Mouse (Mus musculus): ENCODE data around the gene Bmpr1a.

Gene Bmpr1a

GRCm38 (mm10) chr14:34503325-34503647 is at the start of gene Bmpr1a:
Bmpr1a (minus strand) TSS chr14:34503341.
- DNase-seq, result no peak

GRCm38 (mm10) chr14:34552226-34552625 is 49.1 kb upstream of the Bmpr1a start:
- no peak for DNase-seq

GRCm38 (mm10) chr14:34549004-34549671 is 46.0 kb upstream of the Bmpr1a start:
- peak; percentile 84 for DNase-seq

- DNase-seq, result peak; percentile 66
These were observed 45.4 kb upstream of the Bmpr1a start for GRCm38 (mm10) chr14:34548391-34549001.

- DNase-seq, result no peak
These were observed 41.4 kb upstream of the Bmpr1a start for GRCm38 (mm10) chr14:34544545-34544944.

- no peak for DNase-seq
These were observed 40.9 kb upstream of the Bmpr1a start for GRCm38 (mm10) chr14:34544001-34544400.

- DNase-seq, result no peak
These were observed 40.5 kb upstream of the Bmpr1a start for GRCm38 (mm10) chr14:34543596-34543995.

GRCm38 (mm10) chr14:34541896-34542295 is 38.8 kb upstream of the Bmpr1a start:
- DNase-seq, result no peak

GRCm38 (mm10) chr14:34540685-34541162 is 37.6 kb upstream of the Bmpr1a start:
- no peak for DNase-seq

- no peak for DNase-seq
These were observed 32.7 kb upstream of the Bmpr1a start for GRCm38 (mm10) chr14:34535883-34536282.

GRCm38 (mm10) chr14:34533537-34533936 is 30.4 kb upstream of the Bmpr1a start:
- DNase-seq, result no peak

- no peak for DNase-seq
These were observed 29.4 kb upstream of the Bmpr1a start for GRCm38 (mm10) chr14:34532536-34532935.

- no peak for DNase-seq
These were observed 25.7 kb upstream of the Bmpr1a start for GRCm38 (mm10) chr14:34528804-34529203.

- DNase-seq, result no peak
These were observed 19.6 kb upstream of the Bmpr1a start, which contains the start of gene 9230112D13Rik for GRCm38 (mm10) chr14:34522701-34523100. 9230112D13Rik (minus strand) TSS chr14:34522801.

GRCm38 (mm10) chr14:34517959-34518544 is 14.9 kb upstream of the Bmpr1a start:
- no peak for DNase-seq

- no peak for DNase-seq
These were observed 13.9 kb upstream of the Bmpr1a start for GRCm38 (mm10) chr14:34516960-34517577.

- DNase-seq, result no peak
These were observed 12.7 kb upstream of the Bmpr1a start for GRCm38 (mm10) chr14:34515860-34516259.

- DNase-seq, result no peak
These were observed 11.0 kb upstream of the Bmpr1a start for GRCm38 (mm10) chr14:34514120-34514519.

- DNase-seq, result no peak
These were observed 9.5 kb upstream of the Bmpr1a start for GRCm38 (mm10) chr14:34512602-34513001.

GRCm38 (mm10) chr14:34511901-34512300 is 8.8 kb upstream of the Bmpr1a start:
- no peak for DNase-seq

GRCm38 (mm10) chr14:34508842-34509439 is 5.8 kb upstream of the Bmpr1a start:
- DNase-seq, result no peak

- no peak for DNase-seq
These were observed 5.2 kb upstream of the Bmpr1a start for GRCm38 (mm10) chr14:34508187-34508840.

- DNase-seq, result no peak
These were observed 2.2 kb upstream of the Bmpr1a start for GRCm38 (mm10) chr14:34505309-34505708.

Measured in right cerebral cortex, postnatal 25 days (tissue).